ENCODE assay signal across 1 mouse cellular context in genomic region chr13:55620275-55620674, GRCm38 (mm10).
TF ChIP-seq lines count a peak whose summit lies in the region.

No protein-coding gene starts in this region.

TF ChIP-seq in MEL, 35 proteins besides CTCF, POLR2A, EP300 and RAD21 (continued from another document):
- TF ChIP-seq NRF1 (IDR thresholded peaks at IDR 0.05; ENCODE audit: insufficient read depth, low read depth, low read length, poor library complexity, severe bottlenecking) (no peak), USF1 (IDR thresholded peaks at IDR 0.05; ENCODE audit: low read depth, low read length) (no peak), MYC (IDR thresholded peaks at IDR 0.05; ENCODE audit: low read depth, low read length) (no peak)
TF ChIP-seq in MEL: peak in this region for 3.
